Mouse (Mus musculus) naive thymus-derived CD4-positive, alpha-beta T cell, adult 2 months (primary cell): ENCODE measurements around the gene Alkbh2.

ENCODE experiments used
- DNase-seq: peaks from one replicate; pipeline ENCODE4 v3.0.0-alpha.2; 2011; ENCODE audit warnings: low read depth

Alkbh2 gene

GRCm38 (mm10) chr5:114127374-114128349 lies at the start of gene Alkbh2:
TSS of gene Alkbh2 (minus strand) at chr5:114128218.
- DNase-seq, result peak; percentile 94

DNA sequence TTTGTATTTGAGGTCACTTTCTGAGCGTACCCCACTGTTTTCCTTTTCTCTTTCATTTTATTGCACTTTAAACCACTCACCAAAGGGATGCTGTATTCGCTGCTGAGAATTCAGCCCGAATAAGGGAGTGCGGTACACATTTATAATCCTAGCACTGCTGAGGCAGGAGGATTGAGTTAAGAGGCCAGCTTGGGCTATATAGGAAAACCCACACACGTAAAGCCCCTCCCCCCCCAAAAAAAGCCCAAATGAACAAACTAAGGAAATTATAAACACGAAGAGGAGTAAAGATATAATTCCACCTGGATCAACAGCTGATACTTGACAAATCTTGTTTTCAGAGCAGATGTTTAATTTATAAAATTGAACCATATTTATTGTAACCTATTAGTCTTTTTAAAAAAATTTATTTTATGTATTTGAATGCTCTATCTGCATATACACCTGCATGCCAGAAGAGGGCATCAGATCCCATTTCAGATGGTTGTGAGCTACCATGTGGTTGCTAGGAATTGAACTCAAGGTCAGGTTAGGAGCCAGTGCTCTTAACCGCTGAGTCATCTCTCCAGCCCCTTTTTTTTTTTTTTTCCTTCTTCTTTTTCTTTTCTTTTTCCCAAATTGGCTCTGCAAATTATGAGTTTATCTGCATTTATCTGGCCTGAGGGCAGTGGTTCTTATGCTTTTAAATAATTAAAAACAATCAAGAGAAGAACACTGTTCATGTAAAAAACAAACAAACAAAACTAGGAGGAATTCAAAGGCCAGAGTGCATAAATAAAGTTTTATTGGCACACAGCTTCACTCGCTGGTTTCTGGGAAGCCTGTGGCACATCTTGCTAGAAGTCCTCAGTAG lies 48.8 kb upstream of the Alkbh2 start:
- DNase-seq, result no peak

DNA sequence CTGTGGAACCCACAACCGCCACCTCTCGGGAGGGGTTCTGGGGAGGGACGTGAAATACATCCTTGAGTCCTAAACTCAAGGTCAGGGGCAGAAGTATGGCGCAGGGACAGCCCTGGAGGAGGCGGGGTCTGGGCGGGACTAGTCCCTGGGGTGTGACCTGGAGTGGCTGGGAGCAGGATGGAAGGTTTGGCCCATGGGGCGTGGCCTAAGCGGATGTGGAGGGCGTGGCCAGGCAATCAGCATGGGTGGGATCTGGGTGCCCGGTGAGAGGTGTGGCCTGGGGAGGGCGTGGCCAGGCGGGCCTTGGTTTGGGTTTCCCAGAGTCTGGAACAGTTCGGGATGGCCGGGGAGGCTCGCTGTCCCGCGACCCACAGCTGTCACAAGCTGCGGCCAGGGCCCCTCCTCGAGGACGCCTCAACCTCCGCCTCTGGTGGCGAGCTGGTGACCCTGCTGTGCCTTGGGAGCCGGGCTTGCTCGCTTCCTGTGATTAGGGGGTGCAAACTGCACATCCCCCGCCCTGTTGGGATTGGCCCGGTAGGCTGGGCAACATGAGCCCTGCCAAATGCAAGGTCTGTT lies 47.7 kb upstream of the Alkbh2 start:
- DNase-seq, result peak; percentile 46

DNA sequence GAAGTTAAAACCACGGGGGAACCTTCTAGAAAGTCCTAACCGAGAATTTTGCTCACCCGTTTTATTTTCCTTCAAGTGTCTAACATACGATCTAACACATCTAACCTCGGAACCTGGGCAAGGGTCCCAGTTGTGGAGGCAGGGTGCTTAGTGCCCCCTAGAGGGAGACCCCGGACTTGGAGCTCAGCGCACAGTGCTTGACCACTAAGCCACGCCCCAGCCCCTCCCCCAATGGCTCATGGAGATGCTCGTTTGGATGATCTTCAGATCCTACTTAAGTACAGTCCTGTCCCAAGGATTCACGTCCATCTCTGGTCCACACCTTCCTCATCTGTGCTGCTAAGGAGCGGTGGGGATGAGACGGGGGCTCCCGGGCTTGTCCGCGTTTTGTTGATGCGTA lies 46.6 kb upstream of the Alkbh2 start:
- DNase-seq, result no peak

DNA sequence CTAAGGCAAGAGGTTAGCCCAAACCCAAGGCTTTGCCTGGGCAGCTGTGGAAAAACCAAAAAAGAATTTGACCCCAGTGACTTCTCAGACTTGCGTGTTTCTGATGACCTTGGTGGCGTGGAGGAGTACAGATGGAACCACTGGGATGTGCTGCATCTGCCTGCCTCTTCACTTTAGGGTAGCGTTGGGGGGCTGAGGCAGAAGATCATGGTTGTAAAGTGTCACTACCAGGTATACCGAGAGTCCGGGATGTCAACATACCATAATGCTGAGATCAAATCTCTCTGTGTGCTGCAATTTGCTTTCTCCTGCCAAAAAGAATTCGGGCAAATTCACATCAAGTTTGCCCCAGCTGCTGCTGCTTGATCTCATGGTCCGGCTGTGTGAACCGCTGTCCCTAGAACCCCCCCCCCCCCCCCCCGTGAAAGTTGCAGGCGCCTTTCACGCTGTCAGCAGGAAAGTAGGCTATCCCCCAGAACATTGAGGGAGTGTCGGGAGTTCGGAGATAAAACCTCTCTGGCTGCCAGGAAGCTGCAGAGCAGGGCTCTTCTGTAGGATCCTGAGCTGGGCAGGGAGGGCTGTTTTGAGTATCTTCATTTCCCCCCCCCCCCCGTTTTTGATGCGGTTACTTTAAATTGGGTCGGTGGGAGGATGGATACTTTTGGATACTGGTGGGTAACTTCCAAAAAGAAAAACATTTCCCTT lies 46.0 kb upstream of the Alkbh2 start:
- no peak for DNase-seq

- DNase-seq, result no peak
Observed at GRCm38 (mm10) chr5:114173458-114173857, 45.4 kb upstream of the Alkbh2 start.

DNA sequence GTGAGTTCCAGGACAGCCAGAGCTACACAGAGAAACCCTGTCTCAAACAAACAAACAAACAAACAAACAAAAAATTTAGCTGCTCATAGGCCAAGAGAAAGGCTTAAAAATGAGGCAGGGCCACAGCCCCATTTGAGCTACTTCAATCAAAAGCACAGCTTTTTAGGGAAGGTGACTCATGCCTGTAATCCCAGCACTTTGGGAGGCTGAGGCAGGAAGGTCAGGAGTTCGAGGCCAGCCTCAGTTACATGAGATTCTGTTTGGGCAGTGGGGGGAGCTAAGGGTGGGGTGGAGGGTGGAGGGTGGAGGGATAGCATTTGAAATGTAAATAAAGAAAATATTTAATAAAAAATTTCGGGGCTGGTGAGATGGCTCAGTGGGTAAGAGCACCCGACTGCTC lies 44.9 kb upstream of the Alkbh2 start:
- no peak for DNase-seq

- no peak for DNase-seq
Observed at GRCm38 (mm10) chr5:114170345-114170744, 42.3 kb upstream of the Alkbh2 start.

DNA sequence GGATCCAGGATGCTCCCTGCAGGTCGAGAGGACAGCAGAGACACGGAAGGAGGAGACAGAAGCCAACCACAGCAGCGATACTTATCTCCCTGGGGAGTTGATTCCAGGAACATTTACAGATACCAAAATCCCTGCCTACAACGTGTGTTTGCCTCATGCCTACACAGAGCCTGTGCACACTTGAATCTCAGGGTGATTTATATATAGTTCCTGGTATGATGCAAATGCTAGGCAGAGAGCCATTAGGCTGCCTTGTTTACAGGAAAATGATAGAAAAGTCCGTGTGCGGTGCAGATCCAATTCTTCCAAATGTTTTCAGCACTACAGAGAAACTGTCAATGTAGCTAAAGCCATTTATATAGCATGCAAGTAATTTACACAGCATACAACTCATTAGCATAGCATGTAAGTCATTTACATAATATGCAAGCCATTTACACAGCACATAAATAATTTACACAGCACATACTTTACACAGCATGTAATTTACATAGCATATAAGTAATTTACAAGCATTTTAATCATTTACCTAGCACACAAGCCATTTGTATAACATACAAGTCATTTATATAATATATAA lies 35.2 kb upstream of the Alkbh2 start:
- no peak for DNase-seq

DNA sequence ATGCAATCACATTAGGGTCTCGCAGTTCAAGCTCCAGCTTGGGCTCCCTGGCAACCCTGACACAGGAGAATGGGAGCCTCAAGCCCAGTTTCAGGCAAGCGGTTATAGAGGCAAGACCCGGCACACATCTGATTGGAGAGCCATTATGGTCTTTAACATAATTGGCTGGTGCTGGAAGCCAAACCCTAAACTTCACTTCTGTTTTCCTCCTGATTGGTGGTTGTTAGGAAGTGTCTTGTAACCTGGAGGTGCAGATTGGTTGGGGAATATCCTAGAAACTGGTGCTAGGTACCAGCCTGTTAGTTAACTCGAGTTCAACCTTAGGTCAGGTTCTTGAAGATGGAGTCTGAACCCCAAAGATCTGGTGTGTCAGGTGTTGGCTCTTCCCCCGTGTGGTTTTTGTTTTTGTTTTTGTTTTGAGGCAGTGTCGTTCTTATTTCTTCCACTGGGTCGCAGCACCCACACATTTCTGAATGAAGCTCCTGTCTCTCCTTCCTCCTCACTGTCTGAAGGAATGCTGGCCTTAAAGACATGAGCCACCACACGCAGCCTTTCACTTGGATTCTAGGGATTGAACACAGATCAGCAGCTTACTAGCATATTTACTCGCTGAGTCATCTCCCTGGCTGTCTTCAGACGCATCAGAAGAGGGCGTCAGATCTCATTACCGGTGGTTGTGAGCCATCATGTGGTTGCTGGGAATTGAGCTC lies 34.2 kb upstream of the Alkbh2 start:
- no peak for DNase-seq

DNA sequence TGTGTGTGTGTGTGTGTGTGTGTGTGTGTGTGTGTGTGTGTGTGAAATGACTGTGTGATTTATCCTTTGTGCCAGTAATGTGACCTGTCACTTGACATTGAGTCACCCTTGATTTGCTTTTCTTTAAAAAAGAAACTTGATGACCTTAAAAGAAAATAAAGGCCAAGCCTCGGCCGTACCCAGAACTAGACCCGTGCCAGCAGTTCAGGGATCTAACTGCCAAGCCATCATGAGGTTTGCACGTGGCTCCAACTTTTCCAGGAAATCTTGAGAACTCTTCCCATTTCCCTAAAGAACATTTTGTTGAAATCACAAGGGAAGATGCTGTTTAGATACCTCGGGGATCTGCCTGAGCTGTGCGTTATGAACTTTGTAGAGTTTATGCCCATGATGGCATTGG lies 33.4 kb upstream of the Alkbh2 start:
- no peak for DNase-seq

DNA sequence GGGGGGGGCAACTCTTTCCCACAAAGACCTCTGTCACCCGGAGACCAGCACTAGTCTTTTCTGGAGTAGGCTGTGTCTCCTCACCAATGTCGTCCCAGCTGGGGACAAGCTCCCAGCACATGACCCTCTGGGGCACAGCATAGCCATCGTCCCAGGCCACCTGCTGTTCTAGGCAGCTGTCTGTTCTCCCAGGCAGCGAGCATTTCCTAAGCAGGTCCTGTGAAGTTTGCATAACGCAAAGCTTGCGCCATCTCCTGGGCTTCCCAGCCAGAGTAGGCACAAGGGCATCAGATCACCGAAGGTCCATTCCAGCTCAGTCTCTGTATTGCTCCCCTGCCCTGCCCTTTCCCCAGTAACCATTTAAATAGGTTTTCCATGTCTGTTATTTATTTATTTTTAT lies 29.2 kb upstream of the Alkbh2 start:
- no peak for DNase-seq

DNA sequence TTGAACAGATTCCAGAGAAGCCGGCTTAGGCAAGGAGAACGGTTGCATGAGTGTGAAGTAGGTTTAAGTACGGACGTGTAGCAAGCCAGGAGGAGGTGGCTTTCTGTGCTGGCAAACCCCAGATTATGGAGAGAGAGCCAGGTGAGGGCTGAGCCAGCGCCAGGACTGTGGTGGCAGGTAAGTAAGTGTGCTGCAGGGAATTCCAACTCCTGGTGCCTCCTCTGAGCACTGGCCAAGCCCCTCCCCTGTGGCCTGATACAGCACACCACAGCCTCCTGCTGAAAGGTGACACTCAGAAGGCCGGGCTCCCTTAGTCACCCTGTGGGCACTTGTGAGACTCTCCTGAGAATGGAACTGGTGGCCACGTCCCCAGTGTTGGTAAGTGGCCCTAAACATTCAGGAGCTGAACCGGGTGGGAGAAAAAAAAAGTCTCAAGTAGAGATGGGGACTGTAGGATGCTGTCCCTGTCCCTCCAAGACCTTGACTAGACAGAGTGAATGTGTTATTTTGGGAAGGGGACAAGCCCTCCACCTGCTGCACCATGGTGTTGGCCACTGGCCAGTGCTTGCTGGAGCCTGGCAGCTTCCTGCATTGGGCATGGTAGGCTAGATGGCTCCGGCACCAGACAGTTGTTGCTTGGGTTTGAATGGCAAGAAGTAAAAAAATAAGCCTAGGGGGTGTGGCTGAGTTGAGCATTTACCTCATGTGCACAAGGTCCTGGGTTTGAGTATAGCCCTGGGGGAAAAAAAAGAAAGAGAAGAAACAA lies 27.3 kb upstream of the Alkbh2 start:
- no peak for DNase-seq

GRCm38 (mm10) chr5:114154765-114155164 lies 26.7 kb upstream of the Alkbh2 start:
- DNase-seq, result no peak

GRCm38 (mm10) chr5:114153490-114153889 lies 25.5 kb upstream of the Alkbh2 start:
- no peak for DNase-seq

GRCm38 (mm10) chr5:114152359-114153092 lies 24.5 kb upstream of the Alkbh2 start:
- no peak for DNase-seq

DNA sequence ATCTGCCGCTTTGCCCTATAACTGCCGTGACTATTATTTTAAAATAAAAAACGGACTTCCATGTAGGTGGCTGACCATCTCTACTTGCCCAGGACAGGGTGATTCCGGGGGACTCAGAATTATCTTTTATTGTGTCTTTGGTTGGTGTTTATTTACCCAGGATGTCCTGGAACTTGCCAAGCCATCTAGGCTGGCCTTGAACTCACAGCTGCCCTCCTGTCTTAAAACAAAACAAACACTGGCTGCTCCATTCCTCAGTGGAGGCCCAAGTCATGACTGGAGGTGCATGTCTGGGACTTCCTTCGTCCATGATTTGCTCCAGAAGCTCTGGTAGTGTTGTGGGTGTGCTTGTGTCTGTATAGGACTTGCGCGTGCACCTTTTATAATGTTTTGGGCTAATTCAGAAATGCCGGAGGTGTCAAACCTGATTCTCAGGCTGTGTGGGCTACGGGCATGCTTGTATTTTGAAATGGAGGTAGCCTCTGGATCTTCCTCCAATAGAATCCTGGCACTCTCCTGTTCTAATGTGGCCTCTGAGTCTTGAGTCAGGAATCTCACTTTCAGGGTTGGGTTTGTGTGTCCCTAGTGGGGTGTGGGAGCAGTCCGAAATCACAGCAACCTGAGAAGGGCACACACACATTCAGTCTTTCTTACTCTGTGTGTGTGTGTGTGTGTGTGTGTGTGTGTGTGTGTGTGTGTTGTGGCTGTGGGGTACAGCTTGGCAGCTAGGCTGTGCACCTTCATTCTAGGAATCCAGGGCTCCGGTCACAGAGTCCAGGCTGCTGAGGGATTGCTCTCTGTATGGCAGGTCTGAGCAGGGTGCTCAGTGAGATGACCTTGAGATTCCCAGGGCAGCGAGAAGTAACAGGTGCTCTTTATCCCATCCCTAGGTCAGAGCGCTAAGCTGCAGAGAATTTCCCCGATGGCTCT lies 19.3 kb upstream of the Alkbh2 start:
- DNase-seq, result no peak
